Mouse (Mus musculus) cortical plate, adult 2 months (tissue): ENCODE measurements at regions not wholly inside any gene's neighbourhood (a gene's known extent, or its start where the extent isn't known, plus 50 kb on each side); places are given as distances from the start of the nearest gene placed in this dataset.

Experiments used
- CTCF ChIP-seq: fragments of 200-500 bp; IDR thresholded peaks from 2 replicates; pipeline ENCODE4 v1.5.1; 2011; ENCODE audit warnings: mild to moderate bottlenecking, control low read depth, low read length; ENCODE audit not compliant: insufficient read depth; ENCODE audit errors: extremely low read depth
- POLR2A ChIP-seq: fragments of 200-500 bp; IDR thresholded peaks from 2 replicates; pipeline ENCODE4 v1.6.1; 2011; ENCODE audit warnings: mild to moderate bottlenecking, low read length, control low read depth; ENCODE audit not compliant: insufficient read depth; ENCODE audit errors: extremely low read depth

GRCm38 (mm10) chr9:113101733-113102132 is 606.3 kb downstream of the Pdcd6ip start:
- TF ChIP-seq CTCF: no peak
- TF ChIP-seq POLR2A: no peak
